Mouse (Mus musculus) frontal cortex, postnatal 10 days (tissue): ENCODE measurements at regions not wholly inside any gene's neighbourhood (a gene's known extent, or its start where the extent isn't known, plus 50 kb on each side); places are given as distances from the start of the nearest gene placed in this dataset.

Experiments
- DNase-seq, 2 experiments: peaks; one replicate each; pipeline ENCODE4 v3.0.0; 2022; ENCODE audit warnings: low spot score in 2 of 2, mixed read lengths in 1 of 2

DNA sequence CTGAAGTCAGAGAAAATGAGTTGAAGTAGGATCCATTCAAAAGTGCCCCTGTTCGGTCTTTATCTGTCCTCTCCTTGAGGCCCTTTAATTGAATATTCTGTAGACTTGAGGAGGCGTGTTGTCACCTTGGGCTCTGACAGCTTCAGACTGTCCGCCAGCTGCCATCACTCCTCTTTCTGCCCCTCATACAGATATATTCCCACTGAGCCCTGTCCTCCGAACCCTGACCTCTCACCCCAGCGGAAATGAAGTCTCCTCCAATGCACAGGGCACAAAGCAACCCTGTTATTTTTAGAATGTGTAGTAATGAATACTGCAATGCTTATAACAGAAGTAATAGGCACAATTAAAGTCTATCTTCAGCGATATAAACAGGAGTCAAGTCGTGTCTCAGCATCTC is 117.4 kb upstream of the Gm14444 start:
- no peak for DNase-seq

DNA sequence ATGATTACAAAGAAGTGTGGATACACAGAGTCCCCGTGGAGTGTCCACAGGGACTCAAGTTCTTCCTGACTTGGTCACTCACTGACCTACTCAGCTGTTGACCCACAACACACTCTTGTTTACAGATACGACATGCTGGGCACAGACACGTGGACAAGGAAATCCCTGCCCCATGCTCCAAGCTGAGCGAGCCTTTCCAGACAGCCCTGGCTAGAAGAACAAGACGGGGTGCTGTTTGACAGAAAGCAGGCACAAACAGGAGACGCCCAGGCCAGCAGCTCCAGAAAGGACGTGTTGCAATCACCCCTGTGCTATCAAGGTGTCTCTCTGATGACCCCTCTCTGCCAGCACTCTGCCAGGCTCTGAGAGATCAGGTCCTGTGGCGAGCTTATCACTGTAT is 112.6 kb upstream of the Gm14444 start:
- DNase-seq = no peak

DNA sequence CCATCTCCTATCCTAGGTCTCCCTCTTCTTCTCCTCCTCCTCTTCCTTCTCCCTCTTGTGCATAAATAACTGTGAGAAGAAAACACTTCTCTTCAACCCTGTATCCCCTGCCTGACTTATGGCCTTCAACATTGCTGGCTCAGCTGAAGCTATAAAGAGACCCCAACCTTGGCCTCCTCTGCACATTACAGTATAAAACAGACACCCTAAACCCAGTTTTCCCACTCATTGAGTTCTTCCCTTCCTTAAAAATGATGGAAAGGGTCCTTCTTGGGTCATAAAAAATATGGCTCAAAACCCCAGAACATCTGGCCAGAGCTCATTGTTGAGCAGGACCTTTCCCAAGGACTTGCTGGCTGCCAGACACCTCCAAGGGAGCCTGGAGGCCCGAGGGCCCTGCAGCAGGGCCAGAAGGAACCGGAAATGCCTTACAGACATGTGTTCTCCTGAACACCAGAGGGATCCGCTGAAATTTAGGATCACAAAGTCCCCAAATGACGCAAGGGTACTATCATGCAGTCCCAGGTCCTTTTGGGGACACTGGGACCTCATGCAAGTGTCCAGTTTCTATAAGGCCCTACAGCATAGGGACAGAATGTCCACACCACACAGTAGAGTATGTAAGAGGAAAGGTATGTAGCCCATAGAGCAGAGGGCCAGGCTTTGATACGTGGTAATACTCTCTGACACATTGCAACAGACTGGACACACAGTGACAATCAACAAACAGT is 109.9 kb upstream of the Gm14444 start:
- DNase-seq = no peak

DNA sequence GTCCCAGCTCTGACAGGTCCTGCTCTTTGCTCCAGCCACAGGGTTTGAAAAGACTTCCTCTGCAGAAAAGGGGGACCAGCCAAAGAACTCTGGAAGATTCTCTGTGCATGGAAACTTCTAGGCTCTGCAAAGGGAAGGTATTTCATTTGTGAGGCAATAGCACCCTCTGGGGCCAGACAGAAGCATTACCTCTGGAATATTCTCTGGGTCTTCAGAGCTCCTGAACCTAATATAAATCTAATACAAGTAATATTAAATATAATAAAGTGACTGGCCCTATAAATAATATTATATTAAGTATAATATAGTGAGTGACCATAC is 109.4 kb upstream of the Gm14444 start:
- DNase-seq = peak in 1 of 2 experiments; percentile 65

DNA sequence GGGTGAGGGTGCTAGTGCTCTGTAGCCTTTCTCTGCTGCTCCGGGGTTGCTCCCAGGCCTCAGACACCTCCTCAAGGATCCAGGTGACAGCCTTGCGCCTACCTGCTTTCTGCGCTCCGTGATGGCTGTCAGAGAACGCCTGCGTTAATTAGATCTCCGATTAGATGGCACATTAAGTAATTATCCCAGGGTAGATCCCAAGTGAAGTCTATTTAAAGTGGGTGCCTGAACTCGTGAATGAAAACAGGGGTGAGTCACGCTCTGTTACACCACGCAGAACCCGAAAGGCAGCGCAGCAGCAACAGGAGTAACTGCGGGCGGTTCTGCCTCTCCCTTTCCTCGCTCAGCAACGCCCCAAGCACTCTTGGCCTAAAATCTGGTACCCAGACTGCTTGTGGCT is 108.2 kb upstream of the Gm14444 start:
- DNase-seq = peak in 1 of 2 experiments; percentile 14

DNA sequence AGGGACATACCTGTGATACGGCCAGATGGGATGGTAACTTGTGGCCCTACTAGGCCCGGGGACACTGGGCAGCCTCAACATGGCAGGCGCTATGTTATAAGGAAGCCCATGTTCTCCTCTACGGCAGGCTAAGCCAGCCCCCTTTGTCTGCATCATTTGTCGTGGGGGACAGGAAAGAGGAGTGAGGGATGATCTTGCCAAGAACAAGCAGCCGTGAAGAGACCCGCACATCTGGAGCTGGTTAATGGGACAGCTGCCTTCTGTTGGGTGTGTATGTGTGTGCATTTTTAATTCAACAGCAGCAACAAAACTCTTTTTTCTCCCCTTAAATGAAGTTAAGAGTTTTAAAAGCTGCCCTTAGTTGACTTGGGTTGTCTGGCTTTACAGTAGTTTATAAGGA is 106.4 kb upstream of the Gm14444 start:
- DNase-seq = no peak

DNA sequence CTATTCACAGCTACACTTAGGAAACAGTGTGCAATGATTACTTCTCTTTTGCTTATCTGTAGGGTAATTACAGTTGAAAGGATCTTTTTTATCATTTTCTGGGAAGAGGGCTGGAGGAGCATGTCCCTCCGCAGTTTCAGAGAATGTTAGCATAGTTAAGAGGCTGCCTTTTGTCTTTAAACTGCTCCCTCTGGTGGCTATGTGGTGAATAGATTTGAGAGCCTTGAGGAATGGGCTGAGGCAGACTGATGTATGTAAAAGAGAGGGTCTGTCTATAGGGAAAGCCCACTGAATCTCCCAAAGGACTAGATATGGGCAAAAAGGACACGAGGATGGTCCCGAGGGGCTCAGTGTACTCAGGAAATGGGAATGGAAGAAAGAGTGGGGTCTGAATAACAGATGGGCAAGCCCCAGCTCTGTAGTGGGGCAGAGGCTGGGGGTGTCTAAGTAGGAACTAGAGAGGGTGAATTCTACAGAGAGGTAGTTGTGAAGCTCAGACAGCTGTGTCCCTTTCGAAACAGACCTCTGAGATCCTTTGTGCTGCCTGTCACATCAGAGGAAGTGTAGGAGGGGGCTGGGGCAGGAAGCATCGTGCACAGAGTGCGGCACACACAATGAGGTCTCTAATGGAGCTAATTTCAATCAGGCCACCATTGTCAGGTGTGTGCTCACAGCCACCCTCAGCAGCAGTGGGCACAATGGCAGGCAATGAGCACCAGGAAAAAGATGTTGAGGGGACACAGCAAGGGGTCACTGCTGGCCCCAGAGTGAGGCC is 104.0 kb upstream of the Gm14444 start:
- DNase-seq = peak in 1 of 2 experiments; percentile 16

DNA sequence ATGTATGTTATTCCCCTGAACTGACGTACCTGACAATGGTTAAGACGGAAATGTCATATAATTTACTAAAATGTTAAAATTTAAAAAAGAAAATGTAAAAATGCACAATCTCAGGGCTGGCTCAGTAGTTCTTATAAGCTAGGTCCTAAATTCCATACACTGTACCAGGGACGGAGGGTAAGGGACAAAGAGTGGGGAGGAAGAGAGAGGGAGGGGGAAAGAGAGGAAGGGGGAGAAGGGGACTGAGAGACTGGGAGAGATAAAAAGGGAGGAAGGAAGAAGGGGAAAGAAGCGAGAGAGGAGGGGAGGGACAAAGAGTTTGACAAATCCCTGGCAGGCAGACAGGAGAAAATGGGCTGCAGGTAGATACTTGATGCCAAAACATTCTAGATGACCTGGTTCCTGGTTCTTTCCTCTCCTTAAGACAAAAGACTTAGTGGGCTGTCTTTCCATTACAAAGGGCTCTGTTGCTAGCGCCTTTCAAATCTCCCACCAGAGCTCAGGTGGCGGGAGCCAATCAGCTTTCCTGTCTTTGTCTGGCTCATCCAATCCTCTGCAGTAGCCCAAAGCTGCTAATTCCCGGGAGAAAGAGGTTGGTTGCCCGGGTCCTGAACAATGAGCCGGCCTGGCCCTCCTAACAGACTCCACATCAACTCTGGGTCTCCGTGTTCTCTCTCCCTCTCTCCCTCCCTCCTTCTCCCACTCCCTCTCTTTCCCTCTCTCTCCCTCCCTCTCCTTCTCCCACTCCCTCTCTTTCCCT is 92.7 kb upstream of the Gm14444 start:
- peak in 1 of 2 experiments; percentile 41 for DNase-seq

DNA sequence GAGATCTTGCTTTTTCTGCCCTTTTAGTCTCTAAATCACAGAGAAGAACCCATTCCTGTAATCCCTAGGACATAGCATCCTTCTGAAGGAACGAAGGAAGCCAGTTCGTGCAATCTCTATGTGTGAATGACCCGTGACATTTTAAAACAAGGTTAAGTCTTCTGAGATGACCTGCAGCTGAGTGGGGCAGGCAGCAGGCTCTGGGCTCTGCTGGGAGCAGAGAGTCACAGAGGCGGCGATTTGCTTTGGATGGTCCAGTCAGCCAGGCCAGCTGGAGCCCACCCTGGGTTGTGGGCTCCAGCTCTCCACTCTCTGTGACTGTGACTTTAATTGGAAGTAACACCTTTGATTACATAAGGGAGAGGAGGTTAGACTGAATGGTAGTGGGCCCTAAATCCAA is 92.1 kb upstream of the Gm14444 start:
- no peak for DNase-seq

DNA sequence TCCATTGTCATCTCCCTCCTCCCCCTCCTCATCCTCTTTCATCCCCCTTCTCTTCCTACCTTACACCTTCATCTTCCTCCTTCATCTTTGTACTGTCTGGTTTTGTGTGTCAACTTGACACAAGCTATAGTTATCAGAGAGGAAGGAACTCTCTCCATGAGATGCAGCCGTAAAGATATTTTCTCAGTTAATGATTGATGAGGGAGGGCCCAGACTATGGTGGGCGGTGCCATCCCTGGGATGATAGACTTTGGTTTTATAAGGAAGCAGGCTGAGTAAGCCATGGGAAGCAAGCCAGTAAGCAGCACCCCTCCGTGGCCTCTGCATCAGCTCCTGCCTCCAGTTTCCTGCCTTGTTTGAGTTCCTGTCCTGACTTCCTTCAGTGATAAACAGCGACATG is 87.8 kb upstream of the Gm14444 start:
- no peak for DNase-seq

DNA sequence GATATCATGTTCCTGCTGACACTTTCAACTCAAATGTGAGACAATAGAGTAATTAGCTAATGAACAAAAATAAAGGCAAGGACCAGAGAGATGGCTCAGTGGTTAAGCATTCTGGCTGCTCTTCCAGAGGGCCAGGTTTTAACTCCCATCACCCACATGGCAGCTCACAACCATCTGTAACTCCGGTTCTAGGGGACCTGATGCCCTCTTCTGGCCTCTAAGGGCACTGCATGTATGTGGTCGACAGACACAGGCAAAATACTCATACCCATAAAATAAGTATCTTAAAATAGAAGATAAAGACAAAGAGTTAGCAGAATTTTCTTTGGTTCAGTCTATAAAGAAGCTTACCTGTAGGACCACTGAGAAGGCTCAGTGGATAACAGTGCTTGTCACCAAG is 80.3 kb upstream of the Gm14444 start:
- no peak for DNase-seq

DNA sequence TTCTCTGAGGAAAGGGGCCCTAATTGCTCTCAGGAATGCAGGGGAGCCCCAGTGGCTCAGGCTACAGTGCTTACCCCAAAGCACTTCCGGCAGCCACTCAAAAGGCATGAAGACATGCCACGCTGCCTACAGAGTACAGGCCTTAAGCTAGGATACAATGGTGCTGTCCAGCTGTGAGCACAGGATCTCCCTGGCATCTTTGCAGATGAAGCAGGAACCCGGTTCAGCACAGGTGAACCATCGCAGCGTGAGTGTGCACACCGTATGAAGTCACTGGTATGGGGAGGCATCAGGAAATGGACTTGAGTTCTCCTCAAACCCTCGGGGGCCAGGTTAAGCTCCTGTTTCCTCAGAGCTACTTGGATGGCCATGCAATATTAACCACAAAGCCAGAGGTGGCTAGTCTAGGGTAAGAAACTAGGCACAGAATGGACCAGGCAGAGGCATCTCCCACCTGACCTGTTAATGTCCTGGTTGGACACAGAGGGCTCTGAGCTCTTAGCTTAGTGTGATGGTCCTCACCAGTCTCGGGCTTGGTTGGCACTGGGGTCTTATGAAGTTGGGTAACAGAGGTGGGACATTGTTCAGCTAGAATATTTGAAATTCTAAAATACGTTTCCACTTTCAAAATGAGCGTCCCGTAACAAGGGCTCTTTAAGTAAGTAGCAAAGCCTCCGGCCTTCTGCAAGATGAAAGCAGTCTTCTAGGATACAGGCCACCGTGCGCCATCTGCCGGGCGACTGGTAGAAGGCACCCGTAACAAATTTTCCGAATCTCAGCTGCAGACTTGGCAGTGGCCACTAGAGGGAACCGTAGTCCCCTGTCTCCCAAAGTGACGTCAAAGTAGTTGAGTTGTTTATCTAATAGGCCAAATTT is 77.7 kb upstream of the Gm14444 start:
- peak; percentile 74 to 84 for DNase-seq

DNA sequence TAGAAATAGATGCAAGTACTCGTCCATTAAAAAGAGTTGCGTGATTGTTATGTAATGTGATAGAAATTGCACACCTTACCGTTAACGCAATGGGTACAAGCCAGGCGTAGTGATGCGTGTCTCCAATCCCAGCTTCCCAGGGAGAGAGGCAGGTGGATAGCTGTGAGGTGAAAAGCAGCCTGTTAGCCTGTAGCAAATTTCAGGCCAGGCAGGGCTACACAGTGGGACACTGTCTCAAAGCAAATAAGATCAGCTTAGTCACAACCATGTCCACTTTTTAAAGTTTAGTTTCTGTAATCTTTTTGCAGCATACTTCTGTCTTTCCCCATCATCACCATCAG is 77.1 kb upstream of the Gm14444 start:
- DNase-seq = no peak

DNA sequence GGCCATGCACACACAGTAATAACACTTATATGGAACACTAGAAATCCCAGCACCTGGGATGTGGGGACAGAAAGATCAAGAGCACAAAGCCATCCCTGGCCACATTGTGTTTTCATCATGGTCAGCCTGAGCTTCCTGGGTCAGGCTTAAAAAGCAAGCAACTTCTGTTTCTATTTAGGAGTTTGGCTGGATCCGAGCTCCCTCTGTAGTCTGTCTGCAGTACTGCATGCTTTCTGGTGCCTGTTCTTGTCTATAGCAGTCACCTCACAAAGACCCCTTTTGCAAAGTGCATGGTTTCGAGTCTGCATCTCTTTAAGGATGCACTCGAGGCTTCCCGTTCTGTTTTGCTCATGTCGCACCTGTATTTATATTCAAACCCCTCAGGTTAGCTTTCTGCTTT is 73.4 kb upstream of the Gm14444 start:
- no peak for DNase-seq

DNA sequence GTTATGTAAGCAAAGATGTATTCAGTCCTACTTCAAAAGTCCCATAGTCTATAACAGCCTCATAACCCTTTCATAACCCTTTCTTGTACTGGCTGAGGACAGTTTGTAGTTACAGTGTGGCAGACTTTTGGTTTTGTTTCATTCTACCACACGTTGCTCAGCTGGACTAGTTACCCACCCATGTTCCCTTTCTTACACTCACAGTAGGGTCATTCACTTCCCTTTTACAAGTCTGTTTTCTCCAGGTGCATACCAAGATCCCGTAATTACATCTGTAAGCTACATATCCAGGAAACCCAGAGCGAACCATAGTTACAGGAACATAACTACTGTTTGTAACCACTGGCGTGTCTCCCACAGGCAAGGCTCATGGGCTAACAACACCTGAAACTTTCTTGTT is 72.1 kb upstream of the Gm14444 start:
- DNase-seq = no peak

DNA sequence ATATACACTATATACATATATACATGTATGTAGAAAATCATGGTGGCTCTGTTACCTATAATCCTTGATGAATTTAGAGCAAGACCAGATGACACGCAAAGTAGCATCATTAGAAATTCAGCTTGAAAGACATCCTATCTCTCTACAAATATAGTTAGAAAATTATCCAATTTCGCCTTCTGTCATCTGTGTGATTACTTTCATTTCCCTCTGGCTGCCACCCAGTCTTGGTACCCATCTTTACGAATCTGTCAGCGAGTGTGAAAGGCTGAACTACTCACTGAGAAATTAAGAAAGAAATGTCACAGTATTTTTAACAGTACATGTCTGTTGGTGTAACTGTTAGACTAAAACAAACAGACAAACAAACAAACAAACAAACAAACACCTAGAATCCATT is 67.8 kb upstream of the Gm14444 start:
- DNase-seq = no peak

DNA sequence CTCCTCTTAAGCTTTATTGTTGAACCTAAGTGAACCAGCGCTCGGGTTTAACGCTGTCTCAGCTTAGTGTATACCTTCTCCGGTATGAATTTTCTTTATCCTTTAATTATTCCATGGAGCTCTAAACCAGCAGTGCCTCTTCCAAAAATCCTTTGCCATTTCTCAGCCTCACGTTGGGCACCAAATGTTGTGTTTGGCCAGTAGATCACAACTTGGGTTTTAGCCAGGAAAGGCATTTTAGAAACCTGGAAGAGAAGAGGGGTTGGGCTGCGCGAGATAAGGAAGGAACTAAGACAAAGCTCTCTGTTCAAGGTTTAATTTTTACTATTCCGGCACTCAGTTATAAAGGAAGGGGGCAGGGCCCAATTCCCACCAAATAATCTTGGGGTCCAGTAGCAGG is 61.9 kb upstream of the Gm14444 start:
- no peak for DNase-seq
